Mouse (Mus musculus) urinary bladder, postnatal 36 days (tissue): ENCODE data around the gene Rev1.

Experiments used
- DNase-seq, 2 experiments: peaks; one replicate each; pipeline ENCODE4 v3.0.0; 2022; ENCODE audit warnings: low spot score in 2 of 2, mixed read lengths in 1 of 2

Gene Rev1

GRCm38 (mm10) chr1:38129501-38130267, at the start of gene Rev1:
Gene Rev1 (minus strand): TSS chr1:38129801.
- DNase-seq, result peak; percentile 87 to 91

GRCm38 (mm10) chr1:38178929-38179328, 49.3 kb upstream of the Rev1 start:
- no peak for DNase-seq

GRCm38 (mm10) chr1:38176077-38176476, 46.5 kb upstream of the Rev1 start:
- no peak for DNase-seq

- no peak for DNase-seq
Observed at GRCm38 (mm10) chr1:38171874-38172273, 42.3 kb upstream of the Rev1 start.

- DNase-seq, result no peak
Observed at GRCm38 (mm10) chr1:38165696-38166095, 36.1 kb upstream of the Rev1 start.

GRCm38 (mm10) chr1:38150086-38150485, 20.5 kb upstream of the Rev1 start:
- DNase-seq, result no peak

- DNase-seq, result no peak
Observed at GRCm38 (mm10) chr1:38146008-38146407, 16.4 kb upstream of the Rev1 start.

GRCm38 (mm10) chr1:38141371-38141770, 11.8 kb upstream of the Rev1 start:
- DNase-seq, result no peak

GRCm38 (mm10) chr1:38140911-38141310, 11.3 kb upstream of the Rev1 start:
- no peak for DNase-seq

- DNase-seq, result no peak
Observed at GRCm38 (mm10) chr1:38139396-38139795, 9.8 kb upstream of the Rev1 start.

- DNase-seq, result no peak
Observed at GRCm38 (mm10) chr1:38132942-38133341, 3.3 kb upstream of the Rev1 start.

GRCm38 (mm10) chr1:38130715-38131483, 1.3 kb upstream of the Rev1 start:
- DNase-seq, result no peak

- DNase-seq, result peak; percentile 23 to 51
Observed at GRCm38 (mm10) chr1:38128919-38129436, 623 bp downstream of the Rev1 start.

GRCm38 (mm10) chr1:38127036-38127435, 2.6 kb downstream of the Rev1 start:
- DNase-seq, result no peak

- DNase-seq, result no peak
Observed at GRCm38 (mm10) chr1:38126426-38126825, 3.2 kb downstream of the Rev1 start.

- no peak for DNase-seq
Observed at GRCm38 (mm10) chr1:38124261-38124660, 5.3 kb downstream of the Rev1 start.

GRCm38 (mm10) chr1:38120877-38121276, 8.7 kb downstream of the Rev1 start:
- no peak for DNase-seq

- no peak for DNase-seq
Observed at GRCm38 (mm10) chr1:38118624-38119023, 11.0 kb downstream of the Rev1 start.

- DNase-seq, result no peak
Observed at GRCm38 (mm10) chr1:38109786-38110185, 19.8 kb downstream of the Rev1 start.

- DNase-seq, result no peak
Observed at GRCm38 (mm10) chr1:38103813-38104212, 25.8 kb downstream of the Rev1 start.

- no peak for DNase-seq
Observed at GRCm38 (mm10) chr1:38103214-38103613, 26.4 kb downstream of the Rev1 start.

- no peak for DNase-seq
Observed at GRCm38 (mm10) chr1:38081316-38081715, 48.3 kb downstream of the Rev1 start.

GRCm38 (mm10) chr1:38071326-38071725, 58.3 kb downstream of the Rev1 start:
- no peak for DNase-seq
